Mouse (Mus musculus) erythroblast, embryonic 14.5 days (primary cell): ENCODE measurements around the gene Slc22a8. TPM values are rescaled to one million over a fixed set of nuclear protein-coding genes. Genes with fewer than 3 reads are reported as not detected.

ENCODE experiments used
- H3K27me3 ChIP-seq: 2 replicates; pipeline ENCODE4 v1.6.1; 2012; ENCODE audit warnings: inconsistent platforms; ENCODE audit not compliant: control insufficient read depth
- H3K36me3 ChIP-seq: 2 replicates; pipeline ENCODE4 v1.6.1; 2012; ENCODE audit warnings: mild to moderate bottlenecking, inconsistent platforms; ENCODE audit not compliant: control insufficient read depth
- H3K4me1 ChIP-seq: 2 replicates; pipeline ENCODE4 v1.6.1; 2012; ENCODE audit warnings: inconsistent platforms; ENCODE audit not compliant: control insufficient read depth
- H3K4me3 ChIP-seq: replicated peaks from 2 replicates; pipeline ENCODE3; 2012; ENCODE audit warnings: moderate library complexity, mild to moderate bottlenecking, inconsistent platforms
- H3K9me3 ChIP-seq: 2 replicates; pipeline ENCODE4 v1.6.1; 2012; ENCODE audit warnings: low read length, inconsistent platforms, mixed read lengths; ENCODE audit not compliant: control insufficient read depth
- GATA1 ChIP-seq: IDR thresholded peaks from 2 replicates; pipeline ENCODE4 v1.6.1; 2012; ENCODE audit warnings: low read length, inconsistent platforms, mixed read lengths
- TAL1 ChIP-seq: IDR thresholded peaks from 3 replicates; pipeline ENCODE4 v1.6.1; 2012; ENCODE audit warnings: low read length, inconsistent platforms, mixed read lengths
- polyA plus RNA-seq: library from polyadenylated mRNA; stranded (reverse); fragments of >175 nt; gene quantifications from 2 replicates; pipeline ENCODE4 v1.2.3, GENCODE M21; 2012

The Slc22a8 gene
- polyA plus RNA-seq, 1 experiment: not detected

DNA sequence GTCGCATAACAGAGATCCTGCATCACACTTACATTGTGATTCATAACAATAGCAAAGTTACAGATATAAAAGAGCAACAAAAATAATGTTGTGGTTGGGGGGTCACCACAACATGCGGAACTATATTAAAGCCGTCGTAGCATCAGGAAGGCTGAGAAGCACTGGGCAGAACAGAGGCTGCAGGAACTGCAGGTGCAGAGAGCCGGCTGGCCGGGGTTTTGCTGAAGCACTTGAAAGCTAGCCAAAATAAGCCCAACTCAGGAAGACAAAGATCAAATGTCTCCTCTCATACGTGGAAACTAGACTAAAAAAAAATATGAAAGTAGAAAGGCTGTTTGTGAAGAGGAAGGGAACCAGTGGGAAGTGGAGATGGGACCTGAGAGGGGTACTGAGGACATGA lies 19.3 kb upstream of the Slc22a8 start:
- no peak for TF ChIP-seq GATA1
- TF ChIP-seq TAL1: no peak
- Histone ChIP-seq H3K27me3 (peaks cover 3% of the 10 kb centered on the region; the same call in 1 of the 2 replicates), H3K9me3 (no peaks in the 10 kb centered on the region)

DNA sequence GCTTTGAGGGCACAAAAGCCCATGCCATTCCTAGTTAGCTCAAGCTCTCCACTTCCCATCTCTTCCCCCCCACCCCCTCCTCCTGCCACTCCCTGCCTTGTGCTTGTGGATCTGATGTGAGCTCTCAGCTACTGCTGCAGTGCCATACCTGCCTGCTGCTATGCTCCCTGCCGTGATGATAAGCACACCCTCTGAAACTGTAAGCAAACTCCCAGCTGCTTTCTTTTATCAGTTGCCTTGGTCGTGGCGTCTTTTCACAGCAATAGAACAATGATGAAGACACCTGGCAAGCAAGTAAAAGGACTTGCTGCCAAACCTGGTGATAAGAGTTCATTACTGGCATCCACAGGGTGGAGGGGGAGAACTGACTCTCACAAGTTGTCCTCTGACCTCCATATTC lies 18.6 kb upstream of the Slc22a8 start:
- no peaks in the 10 kb centered on the region for H3K9me3 ChIP-seq
- no peaks in the 10 kb centered on the region for H3K36me3 ChIP-seq
- no peak overlapping the region for H3K4me3 ChIP-seq
- TF ChIP-seq TAL1 (no peak), GATA1 (no peak)
- H3K27me3 ChIP-seq: peaks cover 3% of the 10 kb centered on the region; the same call in 1 of the 2 replicates
- peaks cover 4% of the 10 kb centered on the region for H3K4me1 ChIP-seq

More for the DNA sequence above, 19.3 kb upstream of the Slc22a8 start:
- Histone ChIP-seq H3K4me3 (no peak overlapping the region), H3K4me1 (peaks cover 4% of the 10 kb centered on the region), H3K36me3 (no peaks in the 10 kb centered on the region)

DNA sequence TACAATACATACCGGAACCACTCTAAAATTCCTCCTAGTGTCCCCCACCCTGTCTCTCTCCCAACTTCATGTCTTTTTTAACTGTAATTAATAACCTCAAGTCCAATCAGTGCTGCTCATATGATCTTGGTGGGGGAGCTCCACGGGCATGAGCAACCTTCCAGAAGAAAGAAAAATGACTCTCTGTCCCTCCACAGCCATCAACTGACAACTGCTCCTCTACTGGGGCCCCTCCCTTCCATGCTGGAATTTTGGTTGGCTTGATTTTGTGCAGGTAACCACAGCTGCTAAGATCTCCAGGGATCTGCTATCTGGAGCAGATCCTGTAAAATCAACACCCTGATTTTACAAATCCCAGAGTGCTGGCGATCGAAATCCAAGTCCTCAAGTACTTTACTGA lies 13.6 kb upstream of the Slc22a8 start:
- Histone ChIP-seq H3K9me3 (no peaks in the 10 kb centered on the region), H3K4me1 (peaks cover 7% of the 10 kb centered on the region), H3K36me3 (no peaks in the 10 kb centered on the region), H3K4me3 (no peak overlapping the region), H3K27me3 (no peaks in the 10 kb centered on the region; the same call in 1 of the 2 replicates)
- TF ChIP-seq GATA1 (no peak), TAL1 (no peak)

DNA sequence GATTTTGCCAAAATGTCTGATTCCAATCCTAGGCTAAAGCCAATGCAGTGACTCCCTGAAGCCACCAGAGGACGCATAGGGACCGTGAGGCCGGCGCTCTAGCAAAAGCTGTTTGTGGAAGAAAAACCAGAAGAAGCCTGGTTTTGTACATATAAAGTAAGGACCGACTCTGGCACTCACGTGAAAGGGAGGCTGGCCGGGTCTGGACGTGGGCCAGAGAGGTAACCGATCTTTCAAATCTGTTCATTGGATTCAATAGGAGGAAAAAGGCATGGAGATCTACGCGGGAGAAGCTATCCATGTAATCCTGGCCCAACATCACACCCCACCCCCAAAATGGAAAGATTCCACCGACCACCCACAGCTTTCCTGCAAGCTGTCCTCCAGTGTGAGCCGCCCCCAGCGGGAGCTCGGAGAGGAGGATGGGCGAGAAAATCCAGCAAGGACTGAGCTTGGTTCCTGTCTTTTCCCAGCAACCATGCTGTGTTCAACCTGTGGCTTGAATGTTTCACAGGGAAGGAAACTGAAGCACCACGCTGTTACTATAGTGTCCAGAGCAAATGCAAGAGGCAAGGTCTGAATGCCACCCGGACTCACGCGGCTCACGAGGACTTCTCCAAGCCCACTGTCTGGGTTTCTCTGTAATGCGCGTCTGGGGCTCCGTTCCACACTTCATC lies 12.6 kb upstream of the Slc22a8 start:
- no peaks in the 10 kb centered on the region for H3K36me3 ChIP-seq
- TF ChIP-seq TAL1 (no peak), GATA1 (no peak)
- no peaks in the 10 kb centered on the region; the same call in 1 of the 2 replicates for H3K27me3 ChIP-seq
- H3K9me3 ChIP-seq: no peaks in the 10 kb centered on the region
- peaks cover 5% of the 10 kb centered on the region for H3K4me1 ChIP-seq
- no peak overlapping the region for H3K4me3 ChIP-seq

DNA sequence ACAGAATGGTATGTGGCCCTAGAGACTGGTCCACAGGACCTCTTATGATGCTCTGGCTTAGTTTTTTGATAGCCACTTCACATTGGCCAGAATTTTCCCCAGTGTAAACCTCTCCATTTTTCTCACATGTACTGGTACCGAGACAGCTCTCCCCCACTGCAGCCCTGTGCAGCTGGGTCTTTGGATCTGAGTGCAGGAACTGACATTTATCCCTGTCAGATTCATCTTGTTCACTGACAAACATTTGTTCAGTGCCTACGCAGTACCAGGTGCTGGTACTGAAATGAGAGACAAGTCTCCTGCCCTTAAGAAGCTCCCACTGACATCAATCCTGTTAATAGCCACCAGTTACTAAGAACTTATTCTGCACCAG lies 12.1 kb upstream of the Slc22a8 start:
- no peaks in the 10 kb centered on the region for H3K36me3 ChIP-seq
- H3K4me1 ChIP-seq: peaks cover 5% of the 10 kb centered on the region
- no peaks in the 10 kb centered on the region; the same call in 1 of the 2 replicates for H3K27me3 ChIP-seq
- H3K4me3 ChIP-seq: no peak overlapping the region
- TF ChIP-seq GATA1 (no peak), TAL1 (no peak)
- H3K9me3 ChIP-seq: no peaks in the 10 kb centered on the region

GRCm38 (mm10) chr19:8585298-8585697 lies 5.8 kb upstream of the Slc22a8 start:
- H3K9me3 ChIP-seq: no peaks in the 10 kb centered on the region
- no peak for TF ChIP-seq TAL1
- H3K4me1 ChIP-seq: peaks cover 5% of the 10 kb centered on the region
- no peaks in the 10 kb centered on the region for H3K36me3 ChIP-seq
- no peaks in the 10 kb centered on the region for H3K27me3 ChIP-seq
- no peak overlapping the region for H3K4me3 ChIP-seq

DNA sequence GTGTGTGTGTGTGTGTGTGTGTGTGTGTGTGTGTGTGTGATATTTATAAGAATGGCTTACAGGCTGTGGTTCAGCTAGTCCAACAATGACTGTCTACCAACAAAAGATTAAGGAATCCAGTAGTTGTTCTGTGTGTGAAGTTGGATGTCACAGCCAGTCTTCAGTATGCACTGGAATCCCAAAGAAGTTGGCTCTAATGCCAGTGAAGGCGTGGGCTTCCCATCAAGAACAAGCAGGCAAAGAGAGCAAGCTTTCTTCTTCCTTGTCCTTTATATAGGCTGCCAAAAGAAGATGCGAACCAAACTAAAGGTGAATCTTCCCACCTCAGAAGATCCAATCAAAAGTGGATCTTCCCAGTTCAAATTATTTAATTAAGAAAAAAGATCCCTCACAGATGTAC lies 5.2 kb upstream of the Slc22a8 start:
- H3K9me3 ChIP-seq: no peaks in the 10 kb centered on the region
- H3K4me1 ChIP-seq: peaks cover 5% of the 10 kb centered on the region
- no peak for TF ChIP-seq TAL1
- TF ChIP-seq GATA1: no peak
- no peaks in the 10 kb centered on the region for H3K36me3 ChIP-seq
- no peak overlapping the region for H3K4me3 ChIP-seq
- no peaks in the 10 kb centered on the region for H3K27me3 ChIP-seq

DNA sequence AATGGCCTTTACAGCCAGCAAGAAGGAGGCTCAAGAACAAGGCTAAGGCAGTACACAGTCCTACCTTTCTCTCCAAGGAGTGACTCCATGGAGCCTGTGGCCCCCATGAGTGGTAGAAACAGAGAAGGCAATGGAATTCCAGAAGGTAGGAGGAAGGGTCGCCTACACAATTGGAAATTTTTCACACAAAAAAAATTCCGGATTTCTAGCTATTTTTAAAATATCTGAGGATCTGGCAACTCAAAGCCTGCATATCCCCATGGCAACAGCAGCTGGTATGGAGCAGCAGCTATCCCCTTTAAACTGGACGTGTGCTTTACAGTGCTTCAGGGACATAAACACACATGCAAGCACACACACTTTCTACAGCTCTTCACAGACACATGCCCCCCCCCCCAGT lies 4.7 kb upstream of the Slc22a8 start:
- no peak for TF ChIP-seq TAL1
- Histone ChIP-seq H3K9me3 (no peaks in the 10 kb centered on the region), H3K27me3 (no peaks in the 10 kb centered on the region), H3K4me1 (peaks cover 5% of the 10 kb centered on the region), H3K36me3 (no peaks in the 10 kb centered on the region), H3K4me3 (no peak overlapping the region)

GRCm38 (mm10) chr19:8587315-8587714 lies 3.7 kb upstream of the Slc22a8 start:
- no peaks in the 10 kb centered on the region for H3K9me3 ChIP-seq
- H3K4me1 ChIP-seq: peaks cover 5% of the 10 kb centered on the region
- no peaks in the 10 kb centered on the region for H3K27me3 ChIP-seq
- no peaks in the 10 kb centered on the region for H3K36me3 ChIP-seq
- no peak for TF ChIP-seq GATA1
- no peak overlapping the region for H3K4me3 ChIP-seq

DNA sequence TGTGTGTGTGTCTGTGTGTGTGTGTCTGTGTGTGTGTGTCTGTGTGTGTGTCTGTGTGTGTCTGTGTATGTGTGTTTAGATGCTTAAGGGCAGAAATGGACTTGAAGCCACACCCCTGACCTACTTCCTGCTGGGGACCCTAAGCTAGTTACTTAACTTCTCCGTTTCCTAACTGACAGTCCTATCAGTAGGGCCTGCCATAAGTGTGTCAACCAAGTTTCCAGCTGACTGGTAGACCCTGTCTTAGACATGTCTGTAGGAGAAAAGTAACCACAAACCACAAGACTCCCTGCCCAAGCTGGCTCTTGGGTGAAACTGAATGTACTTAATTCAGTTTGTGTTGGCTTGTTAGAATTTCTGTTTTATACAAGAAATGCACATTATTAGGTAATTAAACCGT lies 1.1 kb downstream of the Slc22a8 start:
- Histone ChIP-seq H3K36me3 (no peaks in the 10 kb centered on the region), H3K9me3 (no peaks in the 10 kb centered on the region), H3K4me3 (no peak overlapping the region), H3K27me3 (peaks cover 14% of the 10 kb centered on the region), H3K4me1 (peaks cover 7% of the 10 kb centered on the region)
- TF ChIP-seq GATA1: no peak
- TF ChIP-seq TAL1: no peak
